7 mouse cellular contexts compared by ENCODE assay signal in the genomic region with DNA sequence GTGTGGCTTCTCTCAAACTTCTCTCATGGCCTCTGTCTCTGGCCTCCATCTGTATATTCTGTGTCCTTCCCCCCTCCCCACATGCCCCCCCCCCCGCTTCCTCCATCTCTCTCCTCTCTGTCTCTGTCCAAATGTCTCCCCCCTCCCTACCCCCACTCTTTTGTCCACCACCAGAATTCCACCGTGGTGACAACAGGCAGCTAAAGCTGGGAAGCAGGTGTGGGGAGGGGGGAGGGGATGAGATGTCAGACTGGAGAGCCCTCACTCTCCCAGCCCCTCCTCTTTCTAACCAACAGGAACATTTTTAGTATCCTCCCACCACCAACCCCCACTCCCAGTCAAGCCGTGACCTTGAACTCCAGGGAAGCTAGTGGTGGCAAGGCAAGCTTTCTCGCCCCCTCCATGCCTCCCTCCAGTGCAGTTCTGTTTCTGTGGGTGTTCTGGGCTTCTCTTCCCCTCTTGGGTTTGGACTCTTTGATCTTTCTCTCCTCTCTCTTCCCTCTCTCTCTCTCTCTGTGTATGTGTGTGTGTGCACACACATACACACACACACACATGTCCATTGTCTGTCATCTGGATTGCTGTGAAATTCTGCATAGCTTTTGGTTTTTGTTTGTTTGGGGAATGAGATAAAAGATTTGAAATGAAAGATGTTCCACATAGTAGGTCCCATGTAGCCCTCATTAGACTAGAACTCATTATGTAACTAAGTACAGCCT. TPM values are rescaled to one million over a fixed set of nuclear protein-coding genes. Genes with fewer than 3 reads are reported as not detected.
DNase-seq lines count a peak whose midpoint lies in the region; ATAC-seq and TF ChIP-seq lines count a peak whose summit lies in the region.

A gene (minus strand): TSS at position 51 of the 719 bp plus-strand sequence.

- no peak for TF ChIP-seq EP300 in stomach, postnatal 0 days (optimal IDR thresholded peaks at IDR 0.05)

- H3K9ac ChIP-seq in midbrain, embryonic 12.5 days (replicated peaks), result no peak within 1 kb of the TSS
- no peak within 1 kb of the TSS for H3K9ac ChIP-seq in midbrain, embryonic 13.5 days (replicated peaks)
- H3K9ac ChIP-seq in stomach, postnatal 0 days (ENCODE audit: low read length), result no peak within 1 kb of the TSS

- ATAC-seq in midbrain, embryonic 12.5 days (ENCODE audit: low FRiP score, low read depth), result peak; percentile 67
- ATAC-seq in midbrain, embryonic 13.5 days, result no peak
- ATAC-seq in stomach, postnatal 0 days (ENCODE audit: low FRiP score, low TSS enrichment), result no peak
- ATAC-seq in erythroblast, adult 5-6 weeks (replicated peaks; ENCODE audit: low FRiP score, poor library complexity, severe bottlenecking), result no peak

- intact Hi-C loops in heart, postnatal 36 days (cut with DNase I), result no loop called here

- peak within 1 kb of the TSS; percentile 32; the same call in 1 of the 2 replicates for H3K27ac ChIP-seq in midbrain, embryonic 12.5 days (replicated peaks)
- H3K27ac ChIP-seq in midbrain, embryonic 13.5 days, result no peak within 1 kb of the TSS
- H3K27ac ChIP-seq in stomach, postnatal 0 days (replicated peaks), result no peak within 1 kb of the TSS

- no peaks in the 10 kb centered on the region for H3K36me3 ChIP-seq in midbrain, embryonic 12.5 days
- no peaks in the 10 kb centered on the region for H3K36me3 ChIP-seq in midbrain, embryonic 13.5 days
- no peaks in the 10 kb centered on the region for H3K36me3 ChIP-seq in stomach, postnatal 0 days (ENCODE audit: control insufficient read depth, insufficient read depth, low read length)

- WGBS in midbrain, embryonic 12.5 days, result 22% methylated on average over 3 of the region's 4 CpGs
- WGBS in midbrain, embryonic 13.5 days, result 24% methylated on average over 4 of the region's 4 CpGs
- 28% methylated on average over 4 of the region's 4 CpGs for WGBS in stomach, postnatal 0 days

- H3K4me1 ChIP-seq in midbrain, embryonic 12.5 days, result peaks cover 25% of the 10 kb centered on the region
- peaks cover 25% of the 10 kb centered on the region for H3K4me1 ChIP-seq in midbrain, embryonic 13.5 days (replicated peaks)
- no peaks in the 10 kb centered on the region for H3K4me1 ChIP-seq in stomach, postnatal 0 days (replicated peaks; ENCODE audit: control insufficient read depth, insufficient read depth)

- H3K4me2 ChIP-seq in midbrain, embryonic 12.5 days (replicated peaks), result no peak within 1 kb of the TSS
- H3K4me2 ChIP-seq in midbrain, embryonic 13.5 days (replicated peaks), result no peak within 1 kb of the TSS
- H3K4me2 ChIP-seq in stomach, postnatal 0 days (replicated peaks; ENCODE audit: low read depth), result no peak within 1 kb of the TSS

- H3K4me3 ChIP-seq in midbrain, embryonic 12.5 days, result no peak within 1 kb of the TSS
- H3K4me3 ChIP-seq in midbrain, embryonic 13.5 days (replicated peaks), result no peak within 1 kb of the TSS
- no peak within 1 kb of the TSS for H3K4me3 ChIP-seq in stomach, postnatal 0 days (ENCODE audit: low read depth, low read length)

- no peak for DNase-seq in gastrocnemius, adult 18-20 months (ENCODE audit: low spot score)
- DNase-seq in heart, postnatal 36 days, result no peak
- no peak for DNase-seq in stomach, postnatal 0 days (ENCODE audit: low spot score)
- no peak for DNase-seq in ovary, postnatal 14 days (ENCODE audit: low spot score)

- no peak for TF ChIP-seq CTCF in stomach, postnatal 0 days (IDR thresholded peaks at IDR 0.05; ENCODE audit: low read depth)

- H3K9me3 ChIP-seq in midbrain, embryonic 12.5 days, result no peaks in the 10 kb centered on the region
- no peaks in the 10 kb centered on the region for H3K9me3 ChIP-seq in midbrain, embryonic 13.5 days
- H3K9me3 ChIP-seq in stomach, postnatal 0 days (ENCODE audit: control insufficient read depth, low read length), result no peaks in the 10 kb centered on the region

- H3K27me3 ChIP-seq in midbrain, embryonic 12.5 days, result peaks cover 16% of the 10 kb centered on the region
- H3K27me3 ChIP-seq in midbrain, embryonic 13.5 days, result peaks cover 13% of the 10 kb centered on the region
- H3K27me3 ChIP-seq in stomach, postnatal 0 days (ENCODE audit: control insufficient read depth, insufficient read depth, low read length), result no peaks in the 10 kb centered on the region

RNA-seq across cellular contexts. Expression of the gene that starts here (rescaled TPM):
- 10.9 and 11.1 TPM in 2 replicates for polyA plus RNA-seq in midbrain, embryonic 12.5 days (2016; fragmentation: Nextera tagmentation; extraction: Ambion mirVana)
- polyA plus RNA-seq in midbrain, embryonic 13.5 days (2015; fragmentation: Nextera tagmentation; extraction: Ambion mirVana), result 5.4 and 6.3 TPM in 2 replicates
- total RNA-seq in gastrocnemius, adult 18-20 months (2021), result 100 to 1,000 TPM; 656 to 752 TPM
- 10 to 100 TPM; 20.0 to 21.3 TPM for total RNA-seq in heart, postnatal 36 days (2021)
- polyA plus RNA-seq in stomach, postnatal 0 days (2015; fragmentation: Nextera tagmentation; extraction: Ambion mirVana), result 15.5 and 16.5 TPM in 2 replicates
- total RNA-seq in erythroblast, adult 5-6 weeks (2015; ENCODE audit: low replicate concordance), result 1.3 TPM in 1 of 2 replicates, not detected in the other
- total RNA-seq in erythroblast, adult 5-6 weeks (2017; ENCODE audit: low replicate concordance), result 3.8 and 7.2 TPM in 2 replicates

Comparison
In these comparisons a context has a peak if more than half of its experiments do, and no peak if none do; other contexts are left out.
1. RNA of the gene that starts here (total RNA-seq): 656 to 752 TPM in gastrocnemius, adult 18-20 months; 20.0 to 21.3 TPM in heart, postnatal 36 days and 1.3 to 7.2 TPM in erythroblast, adult 5-6 weeks; every median in the first group is over 10 times any median in the second.